Mouse (Mus musculus) adrenal gland, adult (tissue): Measurements from ENCODE around the gene Gm30191.
A peak's percentile ranks its signal among the peaks of the same experiment; 100 is the strongest.

Source experiments
- DNase-seq, 2 experiments: peaks; one replicate each; pipeline ENCODE4 v3.0.0; 2022 to 2023; ENCODE audit warnings: low spot score in 1 of 2; ENCODE audit not compliant: inconsistent age in 2 of 2

The Gm30191 gene

GRCm38 (mm10) chr4:134246719-134247258 lies at the start of gene Gm30191:
Gene Gm30191, plus strand, starts transcription at chr4:134246935.
- DNase-seq = no peak

DNA sequence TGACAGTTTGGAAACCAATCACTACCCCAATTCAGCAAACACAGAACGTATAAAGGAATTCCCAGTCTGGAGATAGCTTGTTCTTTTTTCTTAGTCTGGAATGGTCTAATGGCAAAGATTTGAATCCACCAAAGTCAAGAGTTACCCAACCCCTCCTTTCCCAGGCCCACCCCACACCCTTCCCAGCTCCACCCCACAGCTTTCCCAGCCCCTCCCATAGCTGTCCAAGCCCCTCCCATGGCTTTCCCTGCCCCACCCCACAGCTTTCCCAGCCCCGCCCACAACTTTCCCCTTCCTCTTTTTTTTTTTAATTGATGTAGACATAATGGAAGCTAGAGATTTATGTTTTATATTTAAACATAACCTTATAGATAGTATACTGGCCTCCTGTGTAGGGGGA lies 47.4 kb upstream of the Gm30191 start:
- DNase-seq = no peak

- DNase-seq = no peak
Measured at GRCm38 (mm10) chr4:134202904-134203303, 43.8 kb upstream of the Gm30191 start, which contains the start of gene Gm7534. Gene Gm7534, minus strand, starts transcription at chr4:134203004.

- no peak for DNase-seq
Measured at GRCm38 (mm10) chr4:134203340-134203896, 43.3 kb upstream of the Gm30191 start.

- peak; percentile 12 to 59 for DNase-seq
Measured at GRCm38 (mm10) chr4:134206488-134207053, 40.2 kb upstream of the Gm30191 start.

- no peak for DNase-seq
Measured at GRCm38 (mm10) chr4:134222793-134223600, 23.7 kb upstream of the Gm30191 start.

GRCm38 (mm10) chr4:134227194-134227593 lies 19.5 kb upstream of the Gm30191 start, which contains the start of gene Catsper4:
Gene Catsper4, minus strand, starts transcription at chr4:134227383.
- no peak for DNase-seq

DNA sequence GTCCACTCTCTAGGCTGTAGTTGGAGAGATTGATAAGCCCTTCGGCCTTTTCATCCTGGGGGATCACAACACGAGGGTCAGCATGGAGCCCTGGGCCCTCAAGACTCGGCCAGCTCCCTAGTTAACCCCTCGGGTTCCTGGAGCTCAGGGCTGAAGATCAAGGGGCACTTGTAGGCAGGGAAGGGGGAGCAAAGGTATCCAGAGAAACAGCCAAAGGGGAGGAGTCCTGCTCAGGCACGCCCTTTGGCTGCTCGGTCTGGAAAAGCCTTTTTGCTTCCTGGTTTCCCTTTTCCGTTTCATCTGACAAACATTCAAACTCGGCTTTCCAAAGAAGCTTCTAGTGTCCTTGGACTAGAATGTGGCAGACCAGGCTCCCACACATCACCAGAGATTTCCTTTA lies 16.3 kb upstream of the Gm30191 start:
- no peak for DNase-seq

- no peak for DNase-seq
Measured at GRCm38 (mm10) chr4:134234876-134235275, 11.9 kb upstream of the Gm30191 start.

DNA sequence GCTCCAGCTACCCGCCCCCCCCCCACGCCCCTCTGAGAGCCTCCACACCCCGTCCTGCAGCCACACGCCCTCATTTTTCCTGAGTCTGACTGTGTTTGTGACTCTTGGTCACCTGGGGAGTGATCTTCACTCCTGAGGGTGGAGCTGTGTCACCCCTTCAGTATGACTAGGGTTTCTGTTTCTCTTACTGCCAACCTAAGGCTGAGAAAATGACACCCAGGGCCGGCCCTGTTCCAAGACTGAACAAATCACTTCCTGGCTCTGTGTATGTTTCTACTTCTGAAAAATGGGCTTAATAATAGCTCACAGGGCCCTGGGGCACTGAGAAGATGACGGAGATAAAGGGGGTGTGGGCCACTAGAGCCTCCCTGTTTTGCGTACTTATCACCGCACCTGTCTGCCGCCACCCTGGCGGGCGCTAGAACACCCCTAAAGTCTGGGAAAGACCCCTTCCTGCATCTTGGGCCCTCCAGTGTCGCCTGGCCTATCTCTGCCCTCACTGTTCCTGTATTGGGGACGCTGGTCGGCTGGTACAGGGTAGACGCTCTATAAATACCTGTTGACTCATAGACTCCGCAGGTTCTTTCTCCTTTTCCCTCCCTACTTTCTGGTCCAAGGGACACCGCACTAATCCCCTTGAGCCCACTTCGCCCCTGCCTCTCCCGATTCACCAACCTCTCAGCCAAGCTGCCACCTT lies 9.0 kb upstream of the Gm30191 start:
- no peak for DNase-seq

- DNase-seq = peak; percentile 81 to 94
Measured at GRCm38 (mm10) chr4:134238279-134238651, 8.5 kb upstream of the Gm30191 start, which contains the start of gene Cnksr1. Gene Cnksr1, minus strand, starts transcription at chr4:134238399.

- no peak for DNase-seq
Measured at GRCm38 (mm10) chr4:134238686-134239085, 8.0 kb upstream of the Gm30191 start.

DNA sequence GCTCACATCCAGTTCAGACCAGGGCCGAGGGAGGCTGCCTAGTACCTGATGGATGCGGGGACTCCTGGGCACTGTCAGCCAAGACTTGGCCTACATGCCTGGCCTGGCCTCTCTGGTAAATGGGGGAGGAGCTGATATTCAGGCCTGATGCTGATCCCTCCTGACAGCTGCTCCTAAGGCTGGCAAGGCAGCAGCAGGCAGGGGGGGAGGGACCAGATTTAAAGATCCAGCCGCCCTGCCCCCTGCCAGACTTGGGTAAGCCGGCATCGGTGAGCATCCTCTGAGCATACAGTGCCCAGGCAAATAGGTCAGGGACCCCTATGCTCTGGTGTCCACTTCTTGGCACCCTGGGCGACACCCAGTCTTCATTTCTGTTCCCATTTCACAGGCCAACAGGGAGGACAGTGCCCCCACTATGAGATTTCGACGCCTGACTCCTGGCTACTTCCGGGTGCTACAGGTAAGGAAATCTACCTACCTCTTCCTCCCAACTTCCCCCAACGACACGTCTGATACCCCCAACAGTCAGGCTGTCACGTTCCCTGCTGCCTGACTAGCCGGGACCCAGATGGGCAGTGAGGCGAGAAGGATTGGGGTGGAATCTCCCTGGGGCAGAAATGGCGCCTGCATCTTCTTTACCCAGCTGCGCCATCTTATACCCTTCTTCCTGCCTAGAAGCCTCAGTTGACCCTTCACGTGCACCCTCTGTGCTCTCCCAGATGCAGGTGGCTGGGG lies 3.1 kb upstream of the Gm30191 start, which contains the start of gene E130218I03Rik:
Gene E130218I03Rik, plus strand, starts transcription at position 147 of the 735 bp plus-strand sequence.
- no peak for DNase-seq

DNA sequence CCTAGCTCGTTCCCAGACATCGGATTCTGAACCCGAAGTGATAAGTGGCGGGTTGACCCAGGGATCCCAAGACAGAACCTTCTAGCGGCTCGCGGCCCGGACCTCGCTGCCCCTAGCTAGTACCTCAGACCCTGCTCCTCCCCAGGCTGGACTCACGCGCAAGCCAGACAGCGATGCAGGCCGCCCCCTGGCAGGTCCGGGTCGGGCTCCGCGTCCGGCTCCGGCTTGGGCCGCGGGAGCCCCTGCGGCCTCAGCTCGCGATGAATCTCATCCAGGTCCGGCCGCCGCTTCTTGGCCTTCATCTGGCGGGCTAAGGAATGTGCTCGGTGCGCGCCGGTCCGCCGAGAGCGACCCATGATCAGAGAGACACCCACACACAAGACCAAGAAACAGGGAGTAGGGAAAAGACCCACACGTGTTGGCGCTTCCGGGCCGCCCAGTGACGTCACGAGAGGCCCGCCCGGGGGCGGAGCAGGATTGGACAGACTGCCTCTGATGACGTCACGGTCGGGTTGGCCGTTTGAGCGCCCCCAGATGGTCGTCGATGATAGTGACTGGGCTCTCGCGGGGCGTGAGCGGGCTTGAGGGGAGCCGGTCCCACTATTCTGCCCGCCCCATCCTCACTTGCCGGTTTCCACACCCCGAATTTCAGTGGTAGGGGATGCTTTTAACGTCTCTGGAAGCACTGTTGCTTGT lies 1.4 kb upstream of the Gm30191 start, which contains the start of gene Zfp593:
Gene Zfp593, minus strand, starts transcription at position 445 of the 696 bp plus-strand sequence.
- DNase-seq = peak; percentile 95 to 99

- no peak for DNase-seq
Measured at GRCm38 (mm10) chr4:134246256-134246655, 479 bp upstream of the Gm30191 start.

- DNase-seq = peak; percentile 67 to 87
Measured at GRCm38 (mm10) chr4:134249651-134250050, 2.9 kb downstream of the Gm30191 start.

DNA sequence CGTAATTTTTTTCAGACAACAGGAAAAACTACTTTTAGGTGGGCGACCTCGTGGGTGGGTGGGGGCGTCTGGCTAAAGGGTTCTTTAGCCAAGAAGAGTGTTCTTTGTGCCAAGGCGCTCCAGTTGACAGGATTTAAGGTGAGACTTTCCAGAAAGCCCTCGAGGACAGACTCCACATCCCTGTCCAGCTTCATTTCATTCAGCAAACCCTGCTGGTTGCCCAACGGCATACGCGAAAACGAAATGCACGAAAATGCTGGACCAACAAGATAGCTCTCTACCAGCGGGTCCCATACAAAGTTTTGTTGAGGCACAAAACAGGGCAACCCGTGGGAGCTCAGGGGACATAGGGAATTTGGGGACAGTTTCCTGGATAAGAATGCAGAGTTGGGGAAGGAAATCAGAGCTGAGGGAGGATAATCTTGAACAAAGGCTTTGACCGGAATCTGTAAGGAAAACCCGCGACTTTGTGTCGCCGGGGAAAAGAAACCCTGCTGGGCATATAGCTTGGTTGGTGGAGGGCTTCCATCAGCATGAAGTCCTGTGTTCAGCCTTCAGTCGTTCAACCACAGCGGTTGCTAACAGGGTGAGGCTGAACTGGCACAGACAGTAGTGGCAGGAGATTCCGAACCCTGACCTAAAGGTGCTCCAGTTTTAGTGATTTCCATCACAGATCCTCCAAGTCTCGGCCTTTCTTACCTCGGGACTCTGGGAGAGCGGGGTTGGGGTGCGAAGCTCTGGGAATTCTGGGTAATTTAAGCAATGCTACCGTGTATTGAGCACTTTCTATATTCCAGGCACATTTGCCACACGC lies 3.6 kb downstream of the Gm30191 start:
- DNase-seq = no peak

GRCm38 (mm10) chr4:134250930-134251240 lies 4.2 kb downstream of the Gm30191 start:
- DNase-seq = no peak
